Mouse (Mus musculus) ES-CJ7 (cell line): ENCODE measurements around the gene Gnai3.

ENCODE experiments used
- DNase-seq: peaks from one replicate; pipeline ENCODE4 v3.0.0; 2011; ENCODE audit warnings: low read depth, low spot score

Gene Gnai3

DNA sequence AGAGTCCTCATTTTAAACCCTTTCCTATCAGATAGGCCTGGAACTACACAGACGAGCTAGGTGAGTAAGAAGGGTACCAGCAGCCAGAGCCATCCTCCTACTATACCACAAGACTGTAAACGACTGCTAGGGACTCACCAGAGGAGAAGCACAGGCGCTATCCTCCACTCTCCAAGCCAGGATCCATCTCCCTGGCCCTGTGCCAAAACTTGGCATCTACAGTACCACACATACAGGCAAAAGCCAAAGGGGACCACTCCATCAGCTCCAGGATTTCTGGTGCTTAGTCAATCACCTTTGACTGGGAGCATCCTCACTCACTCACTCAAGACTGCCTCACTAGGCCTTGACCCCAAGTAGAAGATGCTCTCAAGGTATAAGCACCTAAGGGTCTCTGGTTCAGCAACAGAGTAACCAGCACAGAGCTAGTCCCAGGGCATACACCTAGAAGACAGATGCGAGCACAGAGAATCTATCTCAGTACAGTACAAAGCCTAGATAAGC, 62.0 kb downstream of the Gnai3 start:
- no peak for DNase-seq

DNA sequence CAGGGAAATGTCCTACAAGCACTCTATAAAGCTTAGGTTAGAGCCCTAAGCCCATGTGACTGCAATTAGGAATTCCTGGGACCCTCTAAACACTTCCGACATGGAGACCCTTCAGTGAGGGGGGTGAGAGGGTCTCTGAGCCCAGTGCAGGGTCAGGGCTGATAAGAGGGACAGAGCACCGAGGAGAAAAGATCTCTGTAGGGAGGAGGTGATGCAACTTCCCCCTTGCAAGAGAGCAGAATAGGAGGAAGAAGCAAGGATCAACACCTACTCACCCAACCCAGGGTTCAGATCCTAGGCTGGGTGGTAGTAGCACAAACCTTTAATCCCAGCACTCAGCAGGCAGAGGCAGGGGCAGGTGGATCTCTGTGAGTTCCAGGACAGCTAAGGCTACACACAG, 62.8 kb downstream of the Gnai3 start:
- no peak for DNase-seq

DNA sequence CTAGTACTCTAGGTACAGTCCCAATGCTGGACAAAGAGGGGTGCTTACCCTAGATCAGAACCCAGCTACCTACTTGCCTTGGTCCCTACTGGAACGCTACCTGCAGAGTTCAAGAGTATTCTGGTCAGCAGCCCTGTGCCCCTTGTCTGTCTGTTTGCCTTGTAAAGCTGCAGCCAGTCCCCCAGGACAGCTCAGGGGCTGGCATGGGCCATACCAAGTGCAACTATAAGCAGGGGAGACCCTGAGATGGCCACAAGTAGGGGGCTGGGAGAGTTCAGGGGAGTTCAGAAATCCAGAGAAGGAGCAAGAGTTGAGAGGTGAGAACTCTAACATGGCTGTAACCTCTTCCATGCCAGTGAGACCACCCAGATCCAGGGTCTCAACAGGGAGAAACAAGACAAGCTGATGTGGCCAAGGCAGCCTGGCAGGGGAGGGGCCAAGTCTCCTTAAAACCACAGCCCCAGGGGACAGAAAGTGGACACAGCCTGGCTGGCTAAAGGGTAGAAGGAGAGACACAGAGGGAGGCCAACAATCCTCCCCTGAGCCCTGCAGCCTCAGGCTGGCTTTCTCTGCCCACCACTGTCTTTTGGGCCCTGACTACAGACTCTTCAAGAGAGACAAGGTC, 63.6 kb downstream of the Gnai3 start:
- no peak for DNase-seq

DNA sequence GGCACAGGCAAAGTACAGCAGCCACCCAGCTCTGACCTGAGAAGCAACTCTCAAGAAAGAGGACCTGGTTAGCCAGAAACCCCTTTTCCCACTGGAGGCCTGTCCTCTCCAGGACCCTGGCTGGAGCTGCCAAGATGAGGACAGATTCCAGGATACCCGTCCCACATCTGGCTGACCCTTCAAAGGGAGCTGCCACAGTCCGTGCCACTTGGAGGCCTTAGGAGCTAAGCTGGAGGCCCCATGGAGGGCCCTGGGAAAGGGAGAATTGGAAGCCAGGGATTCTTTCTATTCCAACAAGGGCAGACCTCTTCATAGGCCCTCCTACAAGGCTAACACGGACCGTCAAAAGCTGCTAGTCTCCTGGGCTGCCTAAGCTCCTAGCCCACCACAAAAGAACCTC, 64.3 kb downstream of the Gnai3 start:
- DNase-seq, result no peak

DNA sequence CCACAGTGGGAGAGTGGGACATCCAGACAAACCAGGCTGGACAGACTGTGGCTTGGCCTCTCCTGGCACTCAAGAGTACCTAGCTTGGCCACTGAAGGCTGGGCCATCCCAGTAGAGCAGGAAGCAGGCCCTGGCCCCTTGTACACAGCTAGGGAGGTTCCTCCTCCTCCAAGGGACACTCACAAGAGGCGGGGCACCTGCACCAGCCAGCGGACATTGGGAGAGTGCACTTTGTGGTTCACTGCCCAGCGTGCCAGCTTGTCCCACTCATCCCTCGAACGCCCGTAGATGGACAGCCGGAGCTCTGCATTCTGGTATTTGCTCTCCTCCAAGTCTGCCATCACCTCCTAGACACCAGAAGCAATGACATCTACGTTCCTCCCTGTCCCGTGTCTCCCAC, 69.1 kb downstream of the Gnai3 start:
- no peak for DNase-seq

DNA sequence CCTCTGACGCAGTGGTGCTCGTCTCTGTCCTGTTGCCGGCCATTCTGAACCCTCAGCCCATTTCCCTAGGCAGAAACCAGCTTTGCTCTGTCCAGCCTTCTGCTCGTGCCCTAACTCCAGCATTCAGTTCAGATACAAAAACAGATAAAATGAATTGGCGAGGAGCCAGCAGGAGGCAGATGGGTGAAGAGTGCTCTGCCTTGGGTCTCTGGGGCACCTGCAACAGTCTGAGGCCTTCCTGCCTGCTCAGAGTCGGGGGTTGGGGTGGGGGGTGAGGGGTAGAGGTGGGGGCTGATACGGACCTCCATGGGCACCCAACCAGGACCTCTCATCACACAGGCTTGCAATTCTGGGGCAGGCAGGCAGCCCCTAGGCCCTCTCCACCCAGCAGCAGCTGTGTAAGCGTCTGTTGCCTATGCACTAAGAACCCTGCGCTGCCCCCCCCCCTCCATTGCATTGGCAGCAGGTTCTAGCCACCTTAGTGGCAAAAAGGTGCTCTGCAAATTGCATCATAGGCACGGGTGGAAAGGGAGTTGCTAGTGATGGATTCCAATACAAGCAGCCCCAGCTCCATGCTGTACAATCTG, 72.9 kb downstream of the Gnai3 start:
- DNase-seq, result no peak

DNA sequence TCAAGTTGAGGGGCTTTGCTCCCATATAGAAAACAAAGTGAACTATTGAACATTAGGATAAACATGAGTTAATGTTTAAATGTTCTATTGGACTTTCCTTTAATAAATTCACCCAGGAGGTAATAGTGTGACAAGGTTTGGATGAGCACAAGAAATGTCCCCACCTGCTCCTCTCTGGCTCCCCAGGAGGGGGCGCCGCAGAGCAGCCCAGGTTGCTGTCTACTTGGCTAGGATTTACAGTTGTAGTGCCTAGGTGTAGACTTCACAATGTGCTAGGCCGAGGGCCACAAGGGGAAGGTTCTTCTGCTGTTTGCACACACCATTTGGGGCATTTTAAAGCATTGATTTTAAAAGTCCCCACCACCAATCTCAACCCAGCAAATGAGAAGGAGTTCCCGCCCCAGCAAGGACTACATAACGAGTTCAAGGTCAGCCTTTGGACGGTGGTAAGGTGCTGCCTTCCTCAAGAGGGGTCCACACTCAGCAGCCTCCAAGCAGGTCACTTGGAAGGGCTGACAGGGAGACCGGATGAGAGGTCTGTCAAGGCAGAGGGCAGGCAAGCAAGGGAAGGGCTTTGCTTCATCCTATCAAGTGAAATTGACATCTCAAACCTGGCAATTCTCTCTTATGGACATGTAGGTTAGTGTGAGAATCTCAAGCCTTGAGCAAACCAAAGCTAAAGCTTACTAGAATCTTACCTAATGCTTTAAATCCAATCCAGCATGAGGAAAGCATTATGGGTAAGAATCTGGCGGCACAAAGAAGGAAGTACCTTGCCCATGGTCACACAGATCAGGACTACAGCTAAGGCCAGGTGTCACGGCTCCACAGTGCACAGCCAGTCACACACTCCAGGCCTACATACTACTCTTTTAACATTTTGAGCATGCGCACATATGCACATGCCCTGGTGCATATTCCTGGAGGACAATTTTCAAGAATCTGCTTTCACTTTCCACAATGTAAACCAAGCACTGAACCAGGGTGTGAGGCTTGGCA, 75.4 kb downstream of the Gnai3 start:
- DNase-seq, result peak; percentile 57

DNA sequence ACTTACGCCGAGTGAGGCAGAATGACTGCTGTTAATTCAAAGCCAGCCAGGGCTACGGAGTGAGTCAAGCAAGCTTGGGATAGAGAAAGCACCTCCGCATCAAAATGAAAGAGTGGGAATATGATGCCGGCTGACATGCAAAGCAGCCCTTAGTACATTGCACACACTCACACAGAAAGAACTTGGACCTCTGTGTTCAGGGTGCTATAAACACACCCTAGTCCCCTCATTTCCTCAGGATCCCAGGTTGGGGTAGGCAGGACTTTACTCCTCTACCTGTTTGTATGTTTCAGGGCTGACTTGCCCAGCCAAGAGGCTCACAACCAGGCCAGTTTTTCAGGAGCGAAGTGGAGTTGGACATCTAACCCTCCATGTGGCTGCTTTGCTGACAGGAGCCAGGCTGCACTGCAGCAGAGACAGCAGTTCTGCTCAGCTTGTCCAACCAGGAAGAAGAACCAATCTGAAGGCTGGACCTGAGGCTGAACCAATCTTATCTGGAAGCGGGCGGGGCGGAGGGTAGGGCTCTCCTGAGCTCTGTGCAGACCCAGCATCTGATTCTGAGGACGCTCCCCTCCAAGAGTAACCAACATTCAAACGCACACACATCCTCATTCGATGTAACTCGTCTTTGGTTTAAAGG, 76.6 kb downstream of the Gnai3 start:
- no peak for DNase-seq

DNA sequence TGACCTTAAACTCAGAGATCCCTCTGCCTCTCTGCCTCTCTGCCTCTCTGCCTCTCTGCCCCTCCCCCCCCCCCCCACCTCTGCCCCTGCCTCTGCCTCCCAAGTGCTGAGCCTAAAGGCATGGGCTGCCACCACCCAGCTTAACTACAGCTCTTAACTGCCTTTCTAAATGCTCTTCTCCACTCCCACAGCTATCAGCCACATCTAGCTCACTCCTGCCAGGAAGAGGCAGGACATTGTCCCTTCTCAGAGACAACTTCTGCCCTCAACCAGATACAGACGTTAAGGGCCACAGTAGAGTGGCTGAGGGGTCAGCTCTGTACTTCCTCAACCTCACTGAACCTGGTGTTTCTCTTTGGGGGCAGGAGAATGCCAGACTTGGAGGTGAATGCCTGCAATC, 77.1 kb downstream of the Gnai3 start:
- DNase-seq, result no peak

DNA sequence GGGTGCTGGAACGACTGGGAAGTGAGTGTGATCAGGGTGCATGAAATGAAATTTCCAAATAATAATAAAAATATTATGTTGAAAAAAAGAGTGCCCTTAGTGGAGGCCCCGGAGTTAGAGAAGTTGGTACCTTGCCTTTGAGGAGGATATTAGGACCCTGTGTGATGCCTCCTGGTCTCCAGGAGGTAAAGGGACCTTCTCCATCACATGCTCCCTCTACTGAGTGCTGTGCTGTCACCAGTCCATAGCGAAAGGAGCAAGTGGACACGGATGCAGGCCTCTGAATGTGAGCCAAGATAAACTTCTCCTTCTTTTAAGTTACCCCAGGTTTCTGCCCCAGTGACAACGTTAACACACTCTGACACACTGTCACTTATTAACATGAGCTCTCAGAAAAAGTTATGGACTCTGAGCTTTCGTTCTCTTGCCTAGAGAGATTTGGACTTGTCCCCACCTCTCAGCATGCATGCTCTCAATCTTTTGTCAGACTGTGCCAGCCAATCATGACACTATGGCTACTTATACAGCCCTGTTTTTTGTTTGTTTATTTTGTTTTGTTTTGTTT, 78.5 kb downstream of the Gnai3 start:
- DNase-seq, result no peak

DNA sequence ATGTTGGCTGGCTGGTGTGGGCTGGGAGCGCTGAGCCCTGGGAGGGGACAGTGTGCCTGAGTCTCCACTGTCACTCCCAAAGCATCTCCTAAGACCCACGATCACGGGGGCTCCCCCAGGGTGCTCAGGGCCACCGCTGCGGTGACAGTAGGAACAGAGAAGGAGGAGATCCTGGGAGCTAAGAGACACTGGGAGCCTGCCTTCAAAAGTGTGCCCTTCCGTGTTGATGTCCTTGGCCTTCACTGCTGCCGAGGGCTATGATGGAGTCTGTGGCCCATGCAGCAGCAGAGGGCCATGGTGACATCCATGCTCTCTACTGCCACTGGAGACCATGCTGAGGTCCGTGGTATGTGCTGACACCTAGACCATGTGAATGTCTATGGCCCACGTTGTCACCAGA, 80.4 kb downstream of the Gnai3 start:
- no peak for DNase-seq

DNA sequence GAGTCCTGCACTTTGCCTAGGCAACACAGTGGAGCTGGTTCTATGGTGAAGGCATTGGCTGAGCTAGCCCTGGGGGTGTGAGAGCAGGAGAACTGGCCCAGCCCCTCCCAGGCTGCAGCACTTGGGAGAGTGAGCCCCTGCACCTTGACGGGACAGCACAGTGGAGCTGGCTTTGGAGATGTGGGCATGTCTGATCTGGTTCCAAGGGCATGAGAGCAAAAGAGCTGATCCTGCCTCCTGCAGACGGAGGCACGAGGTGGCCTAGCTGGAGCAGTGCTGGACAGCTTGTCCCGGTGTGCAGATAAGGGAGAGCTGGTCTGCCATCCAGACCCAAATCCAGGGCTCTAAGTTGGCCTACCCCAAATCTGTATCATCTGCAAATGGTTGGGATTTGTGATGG, 81.3 kb downstream of the Gnai3 start:
- no peak for DNase-seq

DNA sequence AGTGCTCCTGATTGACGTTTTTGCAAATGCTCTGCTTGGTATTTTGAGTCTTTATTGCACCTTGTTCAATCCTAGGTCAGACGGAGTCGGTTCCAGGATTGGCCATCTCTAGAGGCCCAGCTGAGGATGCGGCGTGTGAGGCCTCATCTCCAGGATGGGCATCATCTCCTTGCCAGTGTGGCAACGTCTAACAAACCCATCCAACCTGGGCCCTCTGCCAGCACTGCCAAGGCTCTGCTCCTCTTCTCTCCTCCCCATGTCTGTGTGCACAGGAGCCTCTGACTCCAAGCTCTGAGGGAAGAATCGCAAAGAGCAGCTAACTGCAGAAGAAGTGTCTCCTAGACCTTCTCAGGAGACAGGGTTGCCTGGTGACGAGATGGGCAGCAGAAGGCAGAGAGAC, 83.3 kb downstream of the Gnai3 start:
- no peak for DNase-seq

DNA sequence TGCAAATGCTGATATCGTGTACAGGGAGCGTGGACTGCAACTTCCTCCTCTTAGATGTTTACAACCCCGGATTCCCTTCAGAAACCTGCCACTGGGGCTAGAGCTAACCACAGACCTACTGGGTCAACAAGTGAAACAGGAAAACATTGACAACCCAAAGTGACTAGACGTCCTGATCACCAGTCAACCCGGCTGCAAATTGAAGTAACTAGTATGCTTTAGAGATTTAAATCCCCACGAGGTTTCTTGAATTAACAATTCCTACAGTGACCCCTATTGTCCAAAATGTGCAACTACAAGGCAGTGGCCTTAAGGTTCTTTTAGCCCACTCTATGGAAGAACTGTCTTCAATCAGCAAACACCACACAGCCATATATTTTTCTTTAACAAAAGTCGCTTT, 84.5 kb downstream of the Gnai3 start:
- peak; percentile 79 for DNase-seq
